Mouse (Mus musculus) limb, embryonic 10.5 days (tissue): ENCODE data around the gene Pdp2. TPM values are rescaled to one million over a fixed set of nuclear protein-coding genes. Genes with fewer than 3 reads are reported as not detected.

ENCODE experiments used
- DNase-seq: peaks from one replicate; pipeline ENCODE4 v3.0.0-alpha.2; 2017; ENCODE audit warnings: low spot score
- H3K27ac ChIP-seq: fragments of 300-500 bp; sonication (generic); 2 replicates; pipeline ENCODE4 v1.5.1; 2016; ENCODE audit warnings: mild to moderate bottlenecking
- H3K27me3 ChIP-seq: fragments of 300-500 bp; sonication (generic); 2 replicates; pipeline ENCODE4 v1.6.1; 2016; ENCODE audit warnings: low read depth, mild to moderate bottlenecking; ENCODE audit not compliant: poor library complexity, severe bottlenecking
- H3K36me3 ChIP-seq: fragments of 300-500 bp; sonication (generic); 2 replicates; pipeline ENCODE4 v1.6.1; 2016; ENCODE audit warnings: mild to moderate bottlenecking, moderate library complexity
- H3K4me1 ChIP-seq: fragments of 300-500 bp; sonication (generic); 2 replicates; pipeline ENCODE4 v1.6.1; 2016
- H3K4me3 ChIP-seq: fragments of 300-500 bp; sonication (generic); 2 replicates; pipeline ENCODE4 v1.5.1; 2016; ENCODE audit warnings: mild to moderate bottlenecking, moderate library complexity
- H3K9me3 ChIP-seq: fragments of 300-500 bp; sonication (generic); replicated peaks from 2 replicates; pipeline ENCODE4 v1.6.1; 2016; ENCODE audit warnings: mild to moderate bottlenecking
- WGBS: fragments of 180-500 bp; shearing (Covaris S2); methylation state at CpG from one replicate; pipeline ENCODE4 v1.1.7; 2016; 5-methylcytosine and 5-hydroxymethylcytosine counted together
- polyA plus RNA-seq: library from polyadenylated mRNA; unstranded; fragments of >200 nt; fragmentation: Nextera tagmentation; extraction: Ambion mirVana; gene quantifications from 2 replicates; pipeline ENCODE4 v1.2.1, GENCODE M21; 2016

Pdp2 gene
- polyA plus RNA-seq, 1 experiment from 2014 or later: 14.5 TPM

DNA sequence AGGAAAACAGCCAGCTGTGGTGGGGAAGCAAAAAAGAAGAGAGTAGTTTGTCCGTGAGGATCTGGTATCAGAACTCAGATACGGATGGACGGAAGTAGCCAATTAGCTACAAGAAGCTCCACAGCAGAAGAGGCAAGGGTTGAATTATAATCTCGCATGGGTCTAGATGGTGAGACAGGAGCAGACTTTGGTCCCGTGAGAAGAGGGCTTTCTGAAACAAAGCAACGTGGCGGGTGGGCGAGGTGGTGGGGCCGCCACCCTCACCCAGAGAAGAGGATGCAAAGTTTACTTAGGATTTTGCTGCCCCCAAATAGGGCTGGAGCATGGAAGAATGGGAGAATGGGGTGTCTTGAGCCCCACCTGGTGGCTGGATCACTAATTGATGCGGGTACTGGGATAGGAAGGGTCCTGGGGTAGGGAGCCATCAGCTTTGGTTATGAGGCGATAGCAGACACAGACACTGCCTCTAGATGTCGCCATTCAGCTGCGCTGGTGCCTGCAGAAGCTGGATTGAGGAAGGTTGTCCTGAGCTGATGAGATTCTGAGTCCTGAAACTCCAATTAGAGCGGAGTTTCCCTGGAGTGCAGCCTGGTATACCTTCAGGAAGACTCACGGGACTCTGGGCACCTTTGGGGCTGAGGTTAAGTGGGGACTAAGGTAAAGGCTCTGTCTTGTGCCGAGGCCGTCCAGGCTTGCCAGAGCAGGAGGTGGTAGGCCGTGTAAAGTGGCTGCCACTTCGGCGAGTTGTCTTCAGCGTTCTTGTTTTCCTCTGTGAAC is 11.4 kb downstream of the Pdp2 start:
- Histone ChIP-seq H3K27ac (peak overlapping the region; percentile 54), H3K4me1 (peaks cover 32% of the 10 kb centered on the region)
- 20% methylated on average over 21 of the region's 21 CpGs for WGBS

DNA sequence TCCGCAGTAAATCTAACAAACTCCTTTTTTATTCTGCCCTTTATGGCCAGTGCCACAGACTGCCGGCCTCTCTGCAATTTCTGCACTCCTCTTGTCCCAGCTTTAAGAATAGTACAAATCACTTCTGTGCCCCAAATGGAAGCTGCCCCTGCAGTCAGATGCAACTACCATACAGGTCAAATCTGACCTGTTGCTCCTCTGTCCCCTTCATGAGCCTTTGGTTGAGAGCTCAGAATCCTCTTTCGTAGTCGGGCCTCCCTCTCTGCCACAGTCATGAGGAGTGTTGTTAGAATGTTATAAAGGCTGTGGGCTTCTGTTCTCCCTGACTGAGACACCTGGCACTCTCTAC is 12.0 kb downstream of the Pdp2 start:
- peak overlapping the region; percentile 54; the same call in 1 of the 2 replicates for H3K27ac ChIP-seq
- peaks cover 32% of the 10 kb centered on the region for H3K4me1 ChIP-seq
- 70% methylated on average over 4 of the region's 4 CpGs for WGBS
- peaks cover 15% of the 10 kb centered on the region; the same call in 1 of the 2 replicates for H3K27me3 ChIP-seq
- H3K4me3 ChIP-seq: peak overlapping the region; percentile 44; the same call in 1 of the 2 replicates
- H3K36me3 ChIP-seq: no peaks in the 10 kb centered on the region
- no peak for DNase-seq
- H3K9me3 ChIP-seq: no peaks in the 10 kb centered on the region

More for the DNA sequence above, 11.4 kb downstream of the Pdp2 start:
- Histone ChIP-seq H3K4me3 (peak overlapping the region; percentile 44), H3K27me3 (peaks cover 15% of the 10 kb centered on the region; the same call in 1 of the 2 replicates), H3K36me3 (no peaks in the 10 kb centered on the region), H3K9me3 (no peaks in the 10 kb centered on the region)
- peak; percentile 88 for DNase-seq

DNA sequence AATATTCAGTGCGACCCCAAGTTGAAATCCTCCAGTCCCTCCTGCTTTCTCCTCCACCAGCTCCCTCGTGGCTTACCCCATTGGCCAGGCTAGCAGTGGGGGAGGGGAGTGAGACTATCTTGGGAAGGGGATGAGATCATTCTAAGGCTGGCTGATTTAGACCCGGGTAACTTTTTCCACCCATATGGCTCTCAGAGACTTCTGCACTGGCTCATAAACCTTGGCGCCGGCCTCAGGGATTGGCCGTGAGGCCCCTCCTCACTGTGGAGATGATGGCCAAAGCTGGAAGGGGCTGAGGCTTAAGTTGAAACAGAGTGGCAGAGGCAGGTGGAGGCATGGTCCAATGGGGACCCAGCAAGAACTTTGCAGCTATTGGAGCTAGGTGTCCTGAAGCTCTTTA is 15.1 kb downstream of the Pdp2 start:
- peaks cover 26% of the 10 kb centered on the region for H3K4me1 ChIP-seq

GRCm38 (mm10) chr8:104607944-104608343 is 16.7 kb downstream of the Pdp2 start:
- peaks cover 10% of the 10 kb centered on the region for H3K4me1 ChIP-seq
- H3K36me3 ChIP-seq: no peaks in the 10 kb centered on the region
- no peak for DNase-seq
- no peaks in the 10 kb centered on the region for H3K27me3 ChIP-seq
- 79% methylated on average over 2 of the region's 2 CpGs for WGBS
- no peaks in the 10 kb centered on the region for H3K9me3 ChIP-seq
- no peak overlapping the region for H3K27ac ChIP-seq
- H3K4me3 ChIP-seq: no peak overlapping the region

More for the DNA sequence above, 15.1 kb downstream of the Pdp2 start:
- WGBS: 53% methylated on average over 6 of the region's 6 CpGs
- Histone ChIP-seq H3K9me3 (no peaks in the 10 kb centered on the region), H3K27ac (no peak overlapping the region), H3K36me3 (no peaks in the 10 kb centered on the region), H3K27me3 (peaks cover 9% of the 10 kb centered on the region; the same call in 1 of the 2 replicates), H3K4me3 (no peak overlapping the region)
- no peak for DNase-seq

GRCm38 (mm10) chr8:104609222-104609621 is 18.0 kb downstream of the Pdp2 start:
- Histone ChIP-seq H3K27ac (no peak overlapping the region), H3K4me3 (no peak overlapping the region), H3K4me1 (peaks cover 7% of the 10 kb centered on the region; the same call in 1 of the 2 replicates), H3K9me3 (no peaks in the 10 kb centered on the region), H3K36me3 (no peaks in the 10 kb centered on the region), H3K27me3 (no peaks in the 10 kb centered on the region)
- 80% methylated on average over 8 of the region's 8 CpGs for WGBS
- no peak for DNase-seq

GRCm38 (mm10) chr8:104610185-104610766 is 19.0 kb downstream of the Pdp2 start:
- Histone ChIP-seq H3K27ac (no peak overlapping the region), H3K36me3 (no peaks in the 10 kb centered on the region), H3K9me3 (no peaks in the 10 kb centered on the region), H3K27me3 (no peaks in the 10 kb centered on the region), H3K4me1 (peaks cover 7% of the 10 kb centered on the region; the same call in 1 of the 2 replicates), H3K4me3 (no peak overlapping the region)
- WGBS: 75% methylated on average over 12 of the region's 12 CpGs
- DNase-seq: no peak

- H3K4me3 ChIP-seq: no peak overlapping the region
- H3K9me3 ChIP-seq: no peaks in the 10 kb centered on the region
- H3K36me3 ChIP-seq: no peaks in the 10 kb centered on the region
- WGBS: 68% methylated on average over 4 of the region's 4 CpGs
- no peaks in the 10 kb centered on the region for H3K27me3 ChIP-seq
- no peak overlapping the region for H3K27ac ChIP-seq
- DNase-seq: no peak
- no peaks in the 10 kb centered on the region for H3K4me1 ChIP-seq
Observed at GRCm38 (mm10) chr8:104611613-104612012, 20.4 kb downstream of the Pdp2 start.

- Histone ChIP-seq H3K9me3 (no peaks in the 10 kb centered on the region), H3K36me3 (no peaks in the 10 kb centered on the region), H3K27ac (no peak overlapping the region), H3K27me3 (no peaks in the 10 kb centered on the region), H3K4me1 (no peaks in the 10 kb centered on the region), H3K4me3 (no peak overlapping the region)
- DNase-seq: no peak
- WGBS: 84% methylated on average over 4 of the region's 4 CpGs
Observed at GRCm38 (mm10) chr8:104613119-104613518, 21.9 kb downstream of the Pdp2 start.

DNA sequence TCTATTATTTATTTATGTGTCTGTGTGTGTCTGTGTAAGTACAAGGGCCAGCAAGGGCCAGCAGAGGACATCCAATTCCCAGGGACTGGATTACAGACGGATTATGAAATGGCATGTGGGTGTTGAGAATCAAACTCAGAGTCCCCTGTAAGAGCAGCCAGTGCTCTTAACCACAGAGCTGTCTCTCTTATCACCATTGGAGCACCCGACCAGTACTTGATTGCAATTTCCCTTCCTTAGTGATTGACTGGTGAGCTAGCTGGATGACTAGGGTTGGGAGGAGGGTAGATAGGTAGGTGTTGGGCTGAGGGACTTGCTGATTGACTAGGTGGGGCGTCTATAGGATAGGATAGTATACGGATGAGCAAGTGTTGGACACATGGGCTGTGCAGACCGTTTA is 29.5 kb downstream of the Pdp2 start:
- H3K27me3 ChIP-seq: no peaks in the 10 kb centered on the region
- no peaks in the 10 kb centered on the region for H3K9me3 ChIP-seq
- no peak for DNase-seq
- H3K4me3 ChIP-seq: no peak overlapping the region
- no peaks in the 10 kb centered on the region for H3K4me1 ChIP-seq
- WGBS: 85% methylated on average over 5 of the region's 5 CpGs
- H3K36me3 ChIP-seq: no peaks in the 10 kb centered on the region
- no peak overlapping the region for H3K27ac ChIP-seq

DNA sequence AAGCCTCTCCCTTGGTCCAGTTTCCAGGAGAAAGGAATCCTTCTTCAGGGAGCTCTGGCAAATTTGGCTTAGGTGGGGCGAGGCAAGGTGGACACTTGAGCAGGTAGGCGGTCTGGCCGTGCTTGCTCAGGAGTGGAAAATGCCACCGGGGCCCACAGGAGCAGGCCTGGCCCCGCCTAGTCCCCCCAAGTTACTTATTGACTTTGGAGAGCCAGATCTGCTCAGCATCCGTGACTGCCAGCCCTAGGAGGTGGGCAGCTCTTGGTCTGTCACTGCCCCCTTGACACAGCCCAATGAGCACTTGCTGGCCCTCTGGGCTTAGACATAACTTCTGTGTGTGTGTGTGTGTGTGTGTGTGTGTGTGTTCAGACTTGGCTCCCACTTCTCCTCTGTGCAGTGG is 32.9 kb downstream of the Pdp2 start, which contains the start of gene Cdh16:
Gene Cdh16 (minus strand): TSS at position 236 of the 400 bp plus-strand sequence.
- no peak for DNase-seq
- Histone ChIP-seq H3K36me3 (no peaks in the 10 kb centered on the region), H3K27me3 (peaks cover 11% of the 10 kb centered on the region), H3K9me3 (no peaks in the 10 kb centered on the region), H3K4me3 (no peak within 1 kb of the TSS), H3K27ac (no peak within 1 kb of the TSS), H3K4me1 (no peaks in the 10 kb centered on the region)
- WGBS: 84% methylated on average over 6 of the region's 6 CpGs

GRCm38 (mm10) chr8:104627065-104627740 is 36.0 kb downstream of the Pdp2 start:
- H3K4me1 ChIP-seq: peaks cover 21% of the 10 kb centered on the region
- 76% methylated on average over 4 of the region's 4 CpGs for WGBS

DNA sequence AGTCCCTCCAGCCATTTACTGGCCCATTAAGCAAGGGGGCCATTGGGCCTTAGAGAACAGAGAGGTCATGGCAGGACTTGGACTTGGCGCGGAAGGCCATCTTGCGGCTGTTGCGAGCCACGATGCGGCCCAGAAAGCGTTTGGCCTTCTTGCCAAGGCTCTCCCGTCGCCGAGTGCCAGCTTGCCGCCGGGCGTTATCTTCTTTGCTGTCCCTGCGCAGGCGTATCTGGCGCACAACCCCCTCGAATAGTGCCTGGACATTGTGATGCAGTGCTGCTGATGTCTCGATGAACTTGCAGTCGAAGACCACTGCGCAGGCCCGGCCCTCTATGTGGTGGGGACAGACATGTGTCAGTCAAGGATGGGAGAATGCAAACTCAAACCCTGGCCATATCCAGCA is 37.2 kb downstream of the Pdp2 start:
- no peaks in the 10 kb centered on the region for H3K36me3 ChIP-seq
- peaks cover 33% of the 10 kb centered on the region for H3K4me1 ChIP-seq
- no peak overlapping the region for H3K4me3 ChIP-seq
- DNase-seq: no peak
- WGBS: 94% methylated on average over 21 of the region's 21 CpGs
- H3K9me3 ChIP-seq: no peaks in the 10 kb centered on the region
- peaks cover 40% of the 10 kb centered on the region for H3K27me3 ChIP-seq
- H3K27ac ChIP-seq: no peak overlapping the region

More at GRCm38 (mm10) chr8:104627065-104627740, 36.0 kb downstream of the Pdp2 start:
- Histone ChIP-seq H3K36me3 (no peaks in the 10 kb centered on the region), H3K9me3 (no peaks in the 10 kb centered on the region), H3K4me3 (no peak overlapping the region), H3K27me3 (peaks cover 40% of the 10 kb centered on the region), H3K27ac (no peak overlapping the region)
- no peak for DNase-seq
